Mouse (Mus musculus) C2C12 (cell line): ENCODE measurements around the gene Kndc1.

ENCODE experiments used
- CTCF ChIP-seq: IDR thresholded peaks from one replicate; pipeline ENCODE4 v1.5.1; 2011; ENCODE audit not compliant: control insufficient read depth, insufficient read depth, insufficient read length
- MAX ChIP-seq: IDR thresholded peaks from one replicate; pipeline ENCODE4 v1.6.1; 2011; ENCODE audit warnings: mild to moderate bottlenecking, control low read depth
- MYOD1 ChIP-seq: IDR thresholded peaks from one replicate; pipeline ENCODE4 v1.6.1; 2011; ENCODE audit warnings: low read depth; ENCODE audit not compliant: control insufficient read depth, insufficient read length
- USF1 ChIP-seq: IDR thresholded peaks from one replicate; pipeline ENCODE4 v1.6.1; 2011; ENCODE audit warnings: low read depth, mild to moderate bottlenecking, control low read depth, moderate library complexity

DNA sequence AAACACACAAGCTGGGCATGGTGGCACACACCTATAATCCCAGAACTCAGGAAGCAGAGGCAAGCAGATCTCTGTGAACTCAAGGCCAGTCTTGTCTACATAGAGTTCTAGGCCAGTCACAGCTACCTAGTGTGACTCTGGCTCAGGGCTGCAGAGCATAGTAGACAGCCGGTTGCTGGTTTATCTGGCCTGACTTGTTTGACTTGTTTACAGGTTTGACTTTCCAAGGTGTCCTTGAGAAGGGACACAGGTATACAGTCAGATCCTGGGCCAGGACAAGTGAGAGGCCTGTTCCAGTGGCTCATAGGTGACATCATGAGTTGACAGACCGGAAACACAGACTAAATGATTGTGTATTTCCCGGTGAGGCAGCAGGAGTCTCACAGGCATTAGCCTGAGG lies 42.6 kb downstream of the Kndc1 start:
- TF ChIP-seq USF1, result no peak
- no peak for TF ChIP-seq CTCF
- no peak for TF ChIP-seq MYOD1
- TF ChIP-seq MAX, result no peak
